Mouse (Mus musculus): ENCODE measurements at regions not wholly inside any gene's neighbourhood (a gene's known extent, or its start where the extent isn't known, plus 50 kb on each side); places are given as distances from the start of the nearest gene placed in this dataset.

- DNase-seq (ENCODE audit: low spot score): no peak
Observed at GRCm38 (mm10) chr1:69376923-69377706, 269.3 kb upstream of the Erbb4 start.

- no peak for DNase-seq (ENCODE audit: low spot score)
Observed at GRCm38 (mm10) chr1:69375246-69375645, 267.4 kb upstream of the Erbb4 start.

GRCm38 (mm10) chr1:69370078-69370477 is 262.2 kb upstream of the Erbb4 start:
- no peak for DNase-seq (ENCODE audit: low spot score)

- DNase-seq (ENCODE audit: low spot score): no peak
Observed at GRCm38 (mm10) chr1:69367531-69367930, 259.7 kb upstream of the Erbb4 start.

- no peak for DNase-seq (ENCODE audit: low spot score)
Observed at GRCm38 (mm10) chr1:69364069-69364468, 256.2 kb upstream of the Erbb4 start.

GRCm38 (mm10) chr1:69357548-69357947 is 249.7 kb upstream of the Erbb4 start:
- no peak for DNase-seq (ENCODE audit: low spot score)

GRCm38 (mm10) chr1:69350417-69350816 is 242.6 kb upstream of the Erbb4 start:
- no peak for DNase-seq (ENCODE audit: low spot score)

- DNase-seq (ENCODE audit: low spot score): no peak
Observed at GRCm38 (mm10) chr1:69349826-69350225, 242.0 kb upstream of the Erbb4 start.

GRCm38 (mm10) chr1:69342100-69342499 is 234.2 kb upstream of the Erbb4 start:
- no peak for DNase-seq (ENCODE audit: low spot score)

- no peak for DNase-seq (ENCODE audit: low spot score)
Observed at GRCm38 (mm10) chr1:69340481-69340880, 232.6 kb upstream of the Erbb4 start.

GRCm38 (mm10) chr1:69331418-69332254 is 223.8 kb upstream of the Erbb4 start:
- peak; percentile 3 for DNase-seq (ENCODE audit: low spot score)

GRCm38 (mm10) chr1:69329399-69329798 is 221.5 kb upstream of the Erbb4 start:
- DNase-seq (ENCODE audit: low spot score): no peak

- no peak for DNase-seq (ENCODE audit: low spot score)
Observed at GRCm38 (mm10) chr1:69326711-69327110, 218.9 kb upstream of the Erbb4 start.

- no peak for DNase-seq (ENCODE audit: low spot score)
Observed at GRCm38 (mm10) chr1:69319526-69319925, 211.7 kb upstream of the Erbb4 start.

- no peak for DNase-seq (ENCODE audit: low spot score)
Observed at GRCm38 (mm10) chr1:69296816-69297215, 189.0 kb upstream of the Erbb4 start.

- no peak for DNase-seq (ENCODE audit: low spot score)
Observed at GRCm38 (mm10) chr1:69291329-69291728, 183.5 kb upstream of the Erbb4 start.

- DNase-seq (ENCODE audit: low spot score): no peak
Observed at GRCm38 (mm10) chr1:69286374-69286773, 178.5 kb upstream of the Erbb4 start.

GRCm38 (mm10) chr1:69277428-69277827 is 169.6 kb upstream of the Erbb4 start:
- no peak for DNase-seq (ENCODE audit: low spot score)

GRCm38 (mm10) chr1:69247691-69248090 is 139.8 kb upstream of the Erbb4 start:
- DNase-seq (ENCODE audit: low spot score): no peak

- no peak for DNase-seq (ENCODE audit: low spot score)
Observed at GRCm38 (mm10) chr1:69242289-69242909, 134.5 kb upstream of the Erbb4 start.

GRCm38 (mm10) chr1:69241502-69242214 is 133.8 kb upstream of the Erbb4 start:
- peak; percentile 63 for DNase-seq (ENCODE audit: low spot score)

- DNase-seq (ENCODE audit: low spot score): no peak
Observed at GRCm38 (mm10) chr1:69227864-69228263, 120.0 kb upstream of the Erbb4 start.
